ENCODE assay signal across 9 mouse cellular contexts in genomic region chr2:71530391-71531123, GRCm38 (mm10). TPM values are rescaled to one million over a fixed set of nuclear protein-coding genes. Genes with fewer than 3 reads are reported as not detected.
DNase-seq lines count a peak whose midpoint lies in the region; ATAC-seq and TF ChIP-seq lines count a peak whose summit lies in the region.
"Had no signal": no experiment of that assay in that cellular context is flagged by ENCODE, and none has a peak within 500 bp of the region (broad histone marks: within the 10 kb centered on the region; RNA-seq: fewer than 3 reads in every experiment).

No protein-coding gene starts in this region.

- peaks cover 92% of the 10 kb centered on the region for H3K27me3 ChIP-seq in lung, postnatal 0 days (replicated peaks; ENCODE audit: insufficient read depth, low read length)
- H3K27me3 ChIP-seq in embryonic facial prominence, embryonic 13.5 days, result peaks cover 96% of the 10 kb centered on the region
- peaks cover 86% of the 10 kb centered on the region for H3K27me3 ChIP-seq in intestine, embryonic 16.5 days (replicated peaks; ENCODE audit: control insufficient read depth, insufficient read depth, low read length)
- H3K27me3 ChIP-seq in stomach, embryonic 14.5 days (ENCODE audit: control insufficient read depth, insufficient read depth, low read length), result peaks cover 75% of the 10 kb centered on the region

- H3K4me3 ChIP-seq in lung, postnatal 0 days (ENCODE audit: low read depth, low read length), result 0 out of 2 replicates have a peak overlapping the region, but pooled peaks have one; percentile 36
- H3K4me3 ChIP-seq in embryonic facial prominence, embryonic 13.5 days, result peak overlapping the region; percentile 52
- peak overlapping the region; percentile 53 for H3K4me3 ChIP-seq in intestine, embryonic 16.5 days (ENCODE audit: low read length)
- H3K4me3 ChIP-seq in stomach, embryonic 14.5 days (ENCODE audit: low read depth, low read length), result peak overlapping the region; percentile 43

- no peaks in the 10 kb centered on the region for H3K36me3 ChIP-seq in lung, postnatal 0 days (ENCODE audit: insufficient read depth, low read length)
- no peaks in the 10 kb centered on the region for H3K36me3 ChIP-seq in embryonic facial prominence, embryonic 13.5 days
- no peaks in the 10 kb centered on the region for H3K36me3 ChIP-seq in intestine, embryonic 16.5 days (ENCODE audit: control insufficient read depth, insufficient read depth, low read length)
- no peaks in the 10 kb centered on the region for H3K36me3 ChIP-seq in stomach, embryonic 14.5 days (ENCODE audit: control insufficient read depth, insufficient read depth, low read length)

- H3K27ac ChIP-seq in lung, postnatal 0 days (ENCODE audit: low read length), result no peak overlapping the region
- H3K27ac ChIP-seq in embryonic facial prominence, embryonic 13.5 days, result peak overlapping the region; percentile 89
- no peak overlapping the region for H3K27ac ChIP-seq in intestine, embryonic 16.5 days (ENCODE audit: low read length)
- H3K27ac ChIP-seq in stomach, embryonic 14.5 days (ENCODE audit: low read length), result peak overlapping the region; percentile 73; the same call in 1 of the 2 replicates
- H3K27ac ChIP-seq: liver, embryonic 14.5 days had no signal

- ATAC-seq in lung, postnatal 0 days, result no peak
- ATAC-seq in embryonic facial prominence, embryonic 13.5 days (ENCODE audit: insufficient number of reproducible peaks, insufficient read depth, low FRiP score, low TSS enrichment, low read depth), result no peak
- no peak for ATAC-seq in intestine, embryonic 16.5 days
- ATAC-seq in stomach, embryonic 14.5 days (ENCODE audit: insufficient number of reproducible peaks, insufficient read depth, low FRiP score, low read depth), result no peak
- no peak for ATAC-seq in monocyte, adult 5-6 weeks (replicated peaks; ENCODE audit: insufficient number of reproducible peaks, low FRiP score, low TSS enrichment, poor library complexity, severe bottlenecking)

- DNase-seq in lung, postnatal 0 days (ENCODE audit: low spot score), result no peak
- no peak for DNase-seq in lung, adult 18-20 months
- no peak for DNase-seq in adrenal gland, postnatal 10 days

- no peak for TF ChIP-seq CTCF in lung, postnatal 0 days (IDR thresholded peaks at IDR 0.05)

- no peaks in the 10 kb centered on the region for H3K9me3 ChIP-seq in lung, postnatal 0 days (ENCODE audit: low read length)
- no peaks in the 10 kb centered on the region for H3K9me3 ChIP-seq in embryonic facial prominence, embryonic 13.5 days
- H3K9me3 ChIP-seq in intestine, embryonic 16.5 days (ENCODE audit: control insufficient read depth, low read length), result no peaks in the 10 kb centered on the region
- H3K9me3 ChIP-seq in stomach, embryonic 14.5 days (ENCODE audit: control insufficient read depth, low read depth, low read length), result no peaks in the 10 kb centered on the region

- 0 out of 2 replicates have a peak overlapping the region, but pooled peaks have one; percentile 3 for H3K4me2 ChIP-seq in lung, postnatal 0 days (replicated peaks; ENCODE audit: low read depth, low read length)
- H3K4me2 ChIP-seq in embryonic facial prominence, embryonic 13.5 days, result peak overlapping the region; percentile 84
- no peak overlapping the region for H3K4me2 ChIP-seq in intestine, embryonic 16.5 days (ENCODE audit: low read depth, low read length)
- H3K4me2 ChIP-seq in stomach, embryonic 14.5 days (replicated peaks; ENCODE audit: low read depth, low read length), result peak overlapping the region; percentile 76; the same call in 1 of the 2 replicates

- no peak overlapping the region for H3K9ac ChIP-seq in lung, postnatal 0 days (replicated peaks; ENCODE audit: low read depth)
- H3K9ac ChIP-seq in embryonic facial prominence, embryonic 13.5 days, result peak overlapping the region; percentile 72
- H3K9ac ChIP-seq in intestine, embryonic 16.5 days (ENCODE audit: low read depth, low read length), result no peak overlapping the region
- no peak overlapping the region for H3K9ac ChIP-seq in stomach, embryonic 14.5 days (replicated peaks; ENCODE audit: low read depth, low read length)
- H3K9ac ChIP-seq: liver, embryonic 14.5 days had no signal

- H3K4me1 ChIP-seq in lung, postnatal 0 days (ENCODE audit: insufficient read depth, low read depth, low read length), result peaks cover 9% of the 10 kb centered on the region
- H3K4me1 ChIP-seq in embryonic facial prominence, embryonic 13.5 days, result peaks cover 34% of the 10 kb centered on the region
- H3K4me1 ChIP-seq in intestine, embryonic 16.5 days (ENCODE audit: control insufficient read depth, insufficient read depth, low read length), result peaks cover 14% of the 10 kb centered on the region
- peaks cover 4% of the 10 kb centered on the region; the same call in 1 of the 2 replicates for H3K4me1 ChIP-seq in stomach, embryonic 14.5 days (ENCODE audit: control insufficient read depth, insufficient read depth, low read length)

- no peak for TF ChIP-seq EP300 in lung, postnatal 0 days (IDR thresholded peaks at IDR 0.05)

- WGBS in lung, postnatal 0 days, result under 1% methylated on average over 34 of the region's 34 CpGs
- under 1% methylated on average over 34 of the region's 34 CpGs for WGBS in embryonic facial prominence, embryonic 13.5 days
- 2% methylated on average over 34 of the region's 34 CpGs for WGBS in intestine, embryonic 16.5 days
- WGBS in stomach, embryonic 14.5 days, result under 1% methylated on average over 34 of the region's 34 CpGs

RNA-seq across cellular contexts. Expression of gene Dlx1, which starts 2.6 kb away (rescaled TPM):
- polyA plus RNA-seq in lung, postnatal 0 days (2015; fragmentation: Nextera tagmentation; extraction: Ambion mirVana), result not detected in 2 replicates
- 15.1 and 18.3 TPM in 2 replicates for polyA plus RNA-seq in embryonic facial prominence, embryonic 13.5 days (2015; fragmentation: Nextera tagmentation; extraction: Ambion mirVana)
- polyA plus RNA-seq in intestine, embryonic 16.5 days (2015; fragmentation: Nextera tagmentation; extraction: Ambion mirVana), result 4.2 and 5.1 TPM in 2 replicates
- polyA plus RNA-seq in stomach, embryonic 14.5 days (2014; fragmentation: Nextera tagmentation; extraction: Ambion mirVana), result 10.8 and 11.3 TPM in 2 replicates
- total RNA-seq in monocyte, adult 5-6 weeks (2017), result not detected in 3 replicates
- under 1 TPM; 0.24 to 0.45 TPM for total RNA-seq in adrenal gland, postnatal 10 days (2021)

RNA-seq across cellular contexts. Expression of gene Dlx2, which starts 16.0 kb away (rescaled TPM):
- not detected in 2 replicates for polyA plus RNA-seq in lung, postnatal 0 days (2015; fragmentation: Nextera tagmentation; extraction: Ambion mirVana)
- 7.8 and 10.0 TPM in 2 replicates for polyA plus RNA-seq in embryonic facial prominence, embryonic 13.5 days (2015; fragmentation: Nextera tagmentation; extraction: Ambion mirVana)
- polyA plus RNA-seq in intestine, embryonic 16.5 days (2015; fragmentation: Nextera tagmentation; extraction: Ambion mirVana), result 1.5 and 1.8 TPM in 2 replicates
- 6.4 and 6.9 TPM in 2 replicates for polyA plus RNA-seq in stomach, embryonic 14.5 days (2014; fragmentation: Nextera tagmentation; extraction: Ambion mirVana)
- 0.53 TPM in 1 of 3 replicates, not detected in the others for total RNA-seq in monocyte, adult 5-6 weeks (2017)
- total RNA-seq in adrenal gland, postnatal 10 days (2021), result under 1 TPM; 0.09 to 0.24 TPM
- polyA plus RNA-seq: cerebellum, adult 2 months had no signal

Comparison
In these comparisons a context has a peak if more than half of its experiments do, and no peak if none do; other contexts are left out.
1. H3K27ac ChIP-seq: peak in embryonic facial prominence, embryonic 13.5 days (single experiment) and stomach, embryonic 14.5 days (single experiment); none in lung, postnatal 0 days (single experiment) and intestine, embryonic 16.5 days (single experiment).
2. Peak in every context shown above with its lines, with median percentiles within 50 percentile points of each other: H3K4me3 ChIP-seq.